In genomic region chr2:126147723-126148122, GRCm38 (mm10) we compare ENCODE assay signal across 1 mouse cellular context.
TF ChIP-seq lines count a peak whose summit lies in the region.

No protein-coding gene starts in this region.

TF ChIP-seq in MEL, 35 proteins besides CTCF, POLR2A, EP300 and RAD21 (continued from another document):
- no peak for TF ChIP-seq ZMIZ1 (IDR thresholded peaks at IDR 0.05; ENCODE audit: low read depth, low read length)
